Mouse (Mus musculus): ENCODE measurements around the gene Sap25. TPM values are rescaled to one million over a fixed set of nuclear protein-coding genes. Genes with fewer than 3 reads are reported as not detected.

Sap25 gene
- polyA plus RNA-seq, 2 experiments: 2.3 to 13.7 TPM

DNA sequence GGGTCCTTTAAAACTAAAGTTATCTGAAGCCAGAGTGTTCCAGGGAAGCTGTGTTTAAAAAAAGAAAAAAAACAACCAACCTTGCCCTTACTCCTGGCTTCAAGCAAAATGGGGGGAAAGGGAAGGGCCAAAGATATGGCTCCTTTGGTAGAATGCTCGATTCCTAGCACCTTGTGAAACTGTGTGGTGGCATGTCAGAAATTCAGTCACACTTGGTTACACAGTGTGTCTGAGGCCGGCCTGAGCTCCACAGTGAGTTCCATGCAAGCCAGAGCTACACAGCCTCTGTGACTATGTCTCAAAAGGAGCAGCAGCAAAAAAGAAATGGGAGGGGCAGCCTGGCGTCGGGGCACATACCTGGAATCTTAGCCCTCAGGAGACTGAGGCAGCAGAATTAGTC lies 8.1 kb downstream of the Sap25 start:
- peaks cover 7 to 17% of the 10 kb centered on the region in 2 experiments; a peak in 3 of 4 replicates for H3K4me1 ChIP-seq (replicated peaks; ENCODE audit: control insufficient read depth in 2 of 2, insufficient read depth in 2 of 2, low read length in 1 of 2)
- 51% methylated on average over 4 of the region's 4 CpGs for WGBS (ENCODE audit: insufficient replicate concordance)
- H3K4me2 ChIP-seq (ENCODE audit: low read depth): no peak overlapping the region
- peaks cover 35% of the 10 kb centered on the region for H3K36me3 ChIP-seq (replicated peaks; ENCODE audit: control insufficient read depth, insufficient read depth, low read depth)
- peaks cover 13% of the 10 kb centered on the region for H3K27me3 ChIP-seq (ENCODE audit: control insufficient read depth, insufficient read depth, low read length)
- no peak for DNase-seq (ENCODE audit: low read depth in 3 of 3, low spot score in 3 of 3)
- H3K9ac ChIP-seq (replicated peaks): no peak overlapping the region
- ATAC-seq (ENCODE audit: insufficient read depth): no peak
- H3K27ac ChIP-seq: no peak overlapping the region
- H3K9me3 ChIP-seq (ENCODE audit: control insufficient read depth, low read length): no peaks in the 10 kb centered on the region
- no peak overlapping the region for H3K4me3 ChIP-seq (ENCODE audit: insufficient read depth in 1 of 2, low read depth in 2 of 2, low read length in 2 of 2)
- TF ChIP-seq CTCF (IDR thresholded peaks at IDR 0.05; ENCODE audit: low read depth): no peak
- TF ChIP-seq EP300 (IDR thresholded peaks at IDR 0.05; ENCODE audit: low read depth): no peak

GRCm38 (mm10) chr5:137649669-137650571 lies 8.8 kb downstream of the Sap25 start:
- Histone ChIP-seq H3K4me3 (ENCODE audit: insufficient read depth in 1 of 2, low read depth in 2 of 2, low read length in 2 of 2) (no peak overlapping the region), H3K27ac (no peak overlapping the region), H3K36me3 (replicated peaks; ENCODE audit: control insufficient read depth, insufficient read depth, low read depth) (peaks cover 41% of the 10 kb centered on the region), H3K9me3 (ENCODE audit: control insufficient read depth, low read length) (no peaks in the 10 kb centered on the region), H3K9ac (replicated peaks) (no peak overlapping the region), H3K27me3 (ENCODE audit: control insufficient read depth, insufficient read depth, low read length) (peaks cover 8% of the 10 kb centered on the region), H3K4me2 (ENCODE audit: low read depth) (no peak overlapping the region), H3K4me1 (replicated peaks; ENCODE audit: control insufficient read depth in 2 of 2, insufficient read depth in 2 of 2, low read length in 1 of 2) (peaks cover 7 to 17% of the 10 kb centered on the region in 2 experiments; a peak in 3 of 4 replicates)
- DNase-seq (ENCODE audit: low read depth in 3 of 3, low spot score in 3 of 3) (no peak), ATAC-seq (ENCODE audit: insufficient read depth) (peak; percentile 19; the same call in 1 of the 2 replicates)
- 19% methylated on average over 18 of the region's 18 CpGs for WGBS (ENCODE audit: insufficient replicate concordance)
- no peak; the same call in 1 of the 2 replicates for TF ChIP-seq EP300 (IDR thresholded peaks at IDR 0.05; ENCODE audit: low read depth)
- TF ChIP-seq CTCF (IDR thresholded peaks at IDR 0.05; ENCODE audit: low read depth): no peak

GRCm38 (mm10) chr5:137652474-137652873 lies 11.3 kb downstream of the Sap25 start:
- Histone ChIP-seq H3K27ac (no peak overlapping the region), H3K9me3 (ENCODE audit: control insufficient read depth, low read length) (no peaks in the 10 kb centered on the region), H3K4me1 (replicated peaks; ENCODE audit: control insufficient read depth in 2 of 2, insufficient read depth in 2 of 2, low read length in 1 of 2) (peaks cover 5 to 15% of the 10 kb centered on the region in 2 experiments; a peak in 3 of 4 replicates), H3K4me3 (ENCODE audit: insufficient read depth in 1 of 2, low read depth in 2 of 2, low read length in 2 of 2) (no peak overlapping the region), H3K4me2 (ENCODE audit: low read depth) (no peak overlapping the region), H3K27me3 (ENCODE audit: control insufficient read depth, insufficient read depth, low read length) (no peaks in the 10 kb centered on the region), H3K36me3 (replicated peaks; ENCODE audit: control insufficient read depth, insufficient read depth, low read depth) (peaks cover 52% of the 10 kb centered on the region), H3K9ac (replicated peaks) (no peak overlapping the region)
- 43% methylated on average over 3 of the region's 3 CpGs for WGBS (ENCODE audit: insufficient replicate concordance)
- peak in 1 of 3 experiments; percentile 47 for DNase-seq (ENCODE audit: low read depth in 3 of 3, low spot score in 3 of 3)
- ATAC-seq (ENCODE audit: insufficient read depth): no peak
- peak; percentile 85 for TF ChIP-seq CTCF (IDR thresholded peaks at IDR 0.05; ENCODE audit: low read depth)
- TF ChIP-seq EP300 (IDR thresholded peaks at IDR 0.05; ENCODE audit: low read depth): no peak

- Histone ChIP-seq H3K27me3 (ENCODE audit: control insufficient read depth, insufficient read depth, low read length) (no peaks in the 10 kb centered on the region), H3K9ac (replicated peaks) (no peak overlapping the region), H3K9me3 (ENCODE audit: control insufficient read depth, low read length) (no peaks in the 10 kb centered on the region), H3K36me3 (replicated peaks; ENCODE audit: control insufficient read depth, insufficient read depth, low read depth) (peaks cover 59% of the 10 kb centered on the region), H3K4me1 (replicated peaks; ENCODE audit: control insufficient read depth in 2 of 2, insufficient read depth in 2 of 2, low read length in 1 of 2) (peaks cover 0 to 11% of the 10 kb centered on the region in 2 experiments; a peak in 3 of 4 replicates), H3K4me2 (ENCODE audit: low read depth) (no peak overlapping the region), H3K27ac (no peak overlapping the region), H3K4me3 (ENCODE audit: insufficient read depth in 1 of 2, low read depth in 2 of 2, low read length in 2 of 2) (no peak overlapping the region)
- TF ChIP-seq CTCF (IDR thresholded peaks at IDR 0.05; ENCODE audit: low read depth): no peak
- TF ChIP-seq EP300 (IDR thresholded peaks at IDR 0.05; ENCODE audit: low read depth): no peak
- no peak for DNase-seq (ENCODE audit: low read depth in 3 of 3, low spot score in 3 of 3)
- 84% methylated on average over 10 of the region's 10 CpGs for WGBS (ENCODE audit: insufficient replicate concordance)
- no peak for ATAC-seq (ENCODE audit: insufficient read depth)
Observed at GRCm38 (mm10) chr5:137653366-137653765, 12.2 kb downstream of the Sap25 start.

- Histone ChIP-seq H3K36me3 (replicated peaks; ENCODE audit: control insufficient read depth, insufficient read depth, low read depth) (peaks cover 72% of the 10 kb centered on the region), H3K4me2 (ENCODE audit: low read depth) (no peak overlapping the region), H3K9ac (replicated peaks) (no peak overlapping the region), H3K27me3 (ENCODE audit: control insufficient read depth, insufficient read depth, low read length) (no peaks in the 10 kb centered on the region), H3K4me1 (replicated peaks; ENCODE audit: control insufficient read depth in 2 of 2, insufficient read depth in 2 of 2, low read length in 1 of 2) (peaks cover 0 to 8% of the 10 kb centered on the region in 2 experiments; a peak in 2 of 4 replicates), H3K9me3 (ENCODE audit: control insufficient read depth, low read length) (no peaks in the 10 kb centered on the region), H3K4me3 (ENCODE audit: insufficient read depth in 1 of 2, low read depth in 2 of 2, low read length in 2 of 2) (no peak overlapping the region), H3K27ac (no peak overlapping the region)
- DNase-seq (ENCODE audit: low read depth in 3 of 3, low spot score in 3 of 3) (no peak), ATAC-seq (ENCODE audit: insufficient read depth) (no peak)
- TF ChIP-seq CTCF (IDR thresholded peaks at IDR 0.05; ENCODE audit: low read depth) (peak; percentile 70), EP300 (IDR thresholded peaks at IDR 0.05; ENCODE audit: low read depth) (no peak)
- 73% methylated on average over 7 of the region's 7 CpGs for WGBS (ENCODE audit: insufficient replicate concordance)
Observed at GRCm38 (mm10) chr5:137654746-137655145, 13.6 kb downstream of the Sap25 start.

Data from liver, embryonic 14.5 days (tissue).